Mouse (Mus musculus): Measurements from ENCODE around the gene Ric1. TPM values are rescaled to one million over a fixed set of nuclear protein-coding genes. Genes with fewer than 3 reads are reported as not detected.
A peak's percentile ranks its signal among the peaks of the same experiment; 100 is the strongest.

Gene Ric1
- polyA plus RNA-seq, 1 experiment = 4.3 TPM

- Histone ChIP-seq H3K27me3 (ENCODE audit: control insufficient read depth, insufficient read depth, insufficient read length) (no peaks in the 10 kb centered on the region), H3K4me3 (ENCODE audit: insufficient read depth, poor library complexity, severe bottlenecking) (no peak overlapping the region), H3K79me3 (ENCODE audit: low read depth) (no peaks in the 10 kb centered on the region), H3K79me2 (ENCODE audit: control insufficient read depth, insufficient read depth) (no peaks in the 10 kb centered on the region), H3ac (ENCODE audit: control insufficient read depth, insufficient read length, low read depth) (no peak overlapping the region), H3K36me3 (ENCODE audit: control insufficient read depth, insufficient read depth) (no peaks in the 10 kb centered on the region)
- no peak for TF ChIP-seq FOSL1 (IDR thresholded peaks at IDR 0.05; ENCODE audit: insufficient read depth, low read length, poor library complexity, severe bottlenecking)
Observed at GRCm38 (mm10) chr19:29515386-29515785, 6.7 kb upstream of the Ric1 start.

- no peaks in the 10 kb centered on the region for H3K79me3 ChIP-seq (ENCODE audit: low read depth)
- no peak overlapping the region for H3K4me3 ChIP-seq (ENCODE audit: insufficient read depth, poor library complexity, severe bottlenecking)
- H3K36me3 ChIP-seq (ENCODE audit: control insufficient read depth, insufficient read depth) = no peaks in the 10 kb centered on the region
- TF ChIP-seq MYOD1 (IDR thresholded peaks at IDR 0.05; ENCODE audit: control insufficient read depth, insufficient read length, low read depth) (no peak), CEBPB (IDR thresholded peaks at IDR 0.05; ENCODE audit: low read depth) (no peak), FOSL1 (IDR thresholded peaks at IDR 0.05; ENCODE audit: insufficient read depth, low read length, poor library complexity, severe bottlenecking) (no peak), MYOG (IDR thresholded peaks at IDR 0.05; ENCODE audit: control insufficient read depth, extremely low read depth, insufficient read length) (no peak), USF1 (IDR thresholded peaks at IDR 0.05; ENCODE audit: low read depth) (no peak), MAX (IDR thresholded peaks at IDR 0.05) (no peak)
- no peaks in the 10 kb centered on the region for H3K79me2 ChIP-seq (ENCODE audit: control insufficient read depth, insufficient read depth)
- H3ac ChIP-seq (ENCODE audit: control insufficient read depth, insufficient read length, low read depth) = no peak overlapping the region
- no peaks in the 10 kb centered on the region for H3K27me3 ChIP-seq (ENCODE audit: control insufficient read depth, insufficient read depth, insufficient read length)
Observed at GRCm38 (mm10) chr19:29515991-29516390, 6.1 kb upstream of the Ric1 start.

- H3K36me3 ChIP-seq (ENCODE audit: control insufficient read depth, insufficient read depth) = no peaks in the 10 kb centered on the region
- TF ChIP-seq CTCF (IDR thresholded peaks at IDR 0.05; ENCODE audit: control insufficient read depth, insufficient read depth, insufficient read length) = no peak
- TF ChIP-seq CEBPB (IDR thresholded peaks at IDR 0.05; ENCODE audit: low read depth) = no peak
- TF ChIP-seq USF1 (IDR thresholded peaks at IDR 0.05; ENCODE audit: low read depth) = no peak
- no peak for TF ChIP-seq MYOD1 (IDR thresholded peaks at IDR 0.05; ENCODE audit: control insufficient read depth, insufficient read length, low read depth)
- TF ChIP-seq FOSL1 (IDR thresholded peaks at IDR 0.05; ENCODE audit: insufficient read depth, low read length, poor library complexity, severe bottlenecking) = no peak
- no peak for TF ChIP-seq MYOG (IDR thresholded peaks at IDR 0.05; ENCODE audit: control insufficient read depth, extremely low read depth, insufficient read length)
- TF ChIP-seq MAX (IDR thresholded peaks at IDR 0.05) = no peak
- no peak overlapping the region for H3ac ChIP-seq (ENCODE audit: control insufficient read depth, insufficient read length, low read depth)
- peaks cover 12% of the 10 kb centered on the region for H3K79me2 ChIP-seq (ENCODE audit: control insufficient read depth, insufficient read depth)
- H3K79me3 ChIP-seq (ENCODE audit: low read depth) = peaks cover 4% of the 10 kb centered on the region
- no peak overlapping the region for H3K4me3 ChIP-seq (ENCODE audit: insufficient read depth, poor library complexity, severe bottlenecking)
- no peaks in the 10 kb centered on the region for H3K27me3 ChIP-seq (ENCODE audit: control insufficient read depth, insufficient read depth, insufficient read length)
Observed at GRCm38 (mm10) chr19:29518409-29518808, 3.7 kb upstream of the Ric1 start.

GRCm38 (mm10) chr19:29518922-29519321, 3.2 kb upstream of the Ric1 start:
- Histone ChIP-seq H3K79me3 (ENCODE audit: low read depth) (peaks cover 8% of the 10 kb centered on the region), H3K4me3 (ENCODE audit: insufficient read depth, poor library complexity, severe bottlenecking) (no peak overlapping the region), H3K79me2 (ENCODE audit: control insufficient read depth, insufficient read depth) (peaks cover 17% of the 10 kb centered on the region), H3K27me3 (ENCODE audit: control insufficient read depth, insufficient read depth, insufficient read length) (no peaks in the 10 kb centered on the region), H3K36me3 (ENCODE audit: control insufficient read depth, insufficient read depth) (no peaks in the 10 kb centered on the region), H3ac (ENCODE audit: control insufficient read depth, insufficient read length, low read depth) (no peak overlapping the region)
- TF ChIP-seq CTCF (IDR thresholded peaks at IDR 0.05; ENCODE audit: control insufficient read depth, insufficient read depth, insufficient read length) (no peak), MAX (IDR thresholded peaks at IDR 0.05) (no peak), MYOG (IDR thresholded peaks at IDR 0.05; ENCODE audit: control insufficient read depth, extremely low read depth, insufficient read length) (no peak), MYOD1 (IDR thresholded peaks at IDR 0.05; ENCODE audit: control insufficient read depth, insufficient read length, low read depth) (no peak)

- H3K4me3 ChIP-seq (ENCODE audit: insufficient read depth, poor library complexity, severe bottlenecking) = peak overlapping the region; percentile 74
- no peaks in the 10 kb centered on the region for H3K36me3 ChIP-seq (ENCODE audit: control insufficient read depth, insufficient read depth)
- no peak for TF ChIP-seq USF1 (IDR thresholded peaks at IDR 0.05; ENCODE audit: low read depth)
- TF ChIP-seq MYOG (IDR thresholded peaks at IDR 0.05; ENCODE audit: control insufficient read depth, extremely low read depth, insufficient read length) = no peak
- TF ChIP-seq FOSL1 (IDR thresholded peaks at IDR 0.05; ENCODE audit: insufficient read depth, low read length, poor library complexity, severe bottlenecking) = no peak
- no peak for TF ChIP-seq CTCF (IDR thresholded peaks at IDR 0.05; ENCODE audit: control insufficient read depth, insufficient read depth, insufficient read length)
- no peak for TF ChIP-seq MYOD1 (IDR thresholded peaks at IDR 0.05; ENCODE audit: control insufficient read depth, insufficient read length, low read depth)
- no peak for TF ChIP-seq MAX (IDR thresholded peaks at IDR 0.05)
- TF ChIP-seq CEBPB (IDR thresholded peaks at IDR 0.05; ENCODE audit: low read depth) = no peak
- no peak overlapping the region for H3ac ChIP-seq (ENCODE audit: control insufficient read depth, insufficient read length, low read depth)
- H3K79me2 ChIP-seq (ENCODE audit: control insufficient read depth, insufficient read depth) = peaks cover 35% of the 10 kb centered on the region
- H3K79me3 ChIP-seq (ENCODE audit: low read depth) = peaks cover 20% of the 10 kb centered on the region
- no peaks in the 10 kb centered on the region for H3K27me3 ChIP-seq (ENCODE audit: control insufficient read depth, insufficient read depth, insufficient read length)
Observed at GRCm38 (mm10) chr19:29520996-29521560, 1.0 kb upstream of the Ric1 start.

GRCm38 (mm10) chr19:29522445-29523229, 555 bp downstream of the Ric1 start:
- H3K4me3 ChIP-seq (ENCODE audit: insufficient read depth, poor library complexity, severe bottlenecking) = peak overlapping the region; percentile 74
- no peaks in the 10 kb centered on the region for H3K36me3 ChIP-seq (ENCODE audit: control insufficient read depth, insufficient read depth)
- peaks cover 49% of the 10 kb centered on the region for H3K79me2 ChIP-seq (ENCODE audit: control insufficient read depth, insufficient read depth)

More at GRCm38 (mm10) chr19:29522445-29523229, 555 bp downstream of the Ric1 start:
- no peaks in the 10 kb centered on the region for H3K27me3 ChIP-seq (ENCODE audit: control insufficient read depth, insufficient read depth, insufficient read length)
- H3K79me3 ChIP-seq (ENCODE audit: low read depth) = peaks cover 32% of the 10 kb centered on the region
- TF ChIP-seq CEBPB (IDR thresholded peaks at IDR 0.05; ENCODE audit: low read depth) = no peak
- TF ChIP-seq MAX (IDR thresholded peaks at IDR 0.05) = no peak
- peak overlapping the region; percentile 78 for H3ac ChIP-seq (ENCODE audit: control insufficient read depth, insufficient read length, low read depth)
